In the genomic region with DNA sequence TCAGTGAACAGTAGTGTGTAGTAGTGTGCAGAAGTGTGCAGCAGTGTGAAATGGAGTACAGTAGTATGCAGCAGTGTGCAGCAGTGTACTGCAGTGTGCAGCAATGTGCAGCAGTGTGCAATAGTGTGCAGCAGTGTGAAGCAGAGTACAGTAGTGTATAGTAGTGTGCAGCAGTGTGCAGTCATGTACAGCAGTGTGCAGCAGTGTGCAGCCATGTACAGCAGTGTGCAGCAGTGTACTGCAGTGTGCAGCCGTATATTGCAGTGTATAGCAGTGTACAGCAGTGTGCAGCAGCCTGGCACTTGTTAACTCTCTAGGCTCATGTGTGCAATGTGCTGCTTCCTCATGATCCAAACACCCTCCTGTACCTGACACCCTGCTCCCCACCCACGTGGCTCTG, we compare ENCODE assay signal across 19 mouse cellular contexts. TPM values are rescaled to one million over a fixed set of nuclear protein-coding genes. Genes with fewer than 3 reads are reported as not detected.
DNase-seq lines count a peak whose midpoint lies in the region; ATAC-seq lines count a peak whose summit lies in the region.
"Had no signal": no experiment of that assay in that cellular context is flagged by ENCODE, and none has a peak within 500 bp of the region (broad histone marks: within the 10 kb centered on the region; RNA-seq: fewer than 3 reads in every experiment).

No protein-coding gene starts in this region.

- peaks cover 10% of the 10 kb centered on the region; the same call in 1 of the 2 replicates for H3K27me3 ChIP-seq in forebrain, embryonic 13.5 days
- H3K27me3 ChIP-seq in forebrain, embryonic 11.5 days (ENCODE audit: control insufficient read depth, insufficient read depth, low read length) = no peaks in the 10 kb centered on the region
- peaks cover 19% of the 10 kb centered on the region for H3K27me3 ChIP-seq in liver, embryonic 12.5 days (replicated peaks)
- H3K27me3 ChIP-seq in embryonic facial prominence, embryonic 10.5 days (replicated peaks; ENCODE audit: low read depth, poor library complexity, severe bottlenecking) = peaks cover 5% of the 10 kb centered on the region; the same call in 1 of the 2 replicates
- no peaks in the 10 kb centered on the region for H3K27me3 ChIP-seq in limb, embryonic 11.5 days (ENCODE audit: control insufficient read depth, insufficient read depth, low read length)

- 68% methylated on average over 2 of the region's 2 CpGs for WGBS in forebrain, embryonic 13.5 days
- WGBS in forebrain, embryonic 11.5 days = 68% methylated on average over 2 of the region's 2 CpGs
- 45% methylated on average over 2 of the region's 2 CpGs for WGBS in liver, embryonic 12.5 days (ENCODE audit: insufficient replicate concordance)
- WGBS in embryonic facial prominence, embryonic 10.5 days = 71% methylated on average over 2 of the region's 2 CpGs
- WGBS in limb, embryonic 11.5 days = 57% methylated on average over 2 of the region's 2 CpGs

- no peaks in the 10 kb centered on the region for H3K36me3 ChIP-seq in forebrain, embryonic 13.5 days (ENCODE audit: poor library complexity, severe bottlenecking)
- H3K36me3 ChIP-seq in forebrain, embryonic 11.5 days (ENCODE audit: control insufficient read depth, insufficient read depth, low read length) = no peaks in the 10 kb centered on the region
- no peaks in the 10 kb centered on the region for H3K36me3 ChIP-seq in liver, embryonic 12.5 days
- H3K36me3 ChIP-seq in embryonic facial prominence, embryonic 10.5 days (replicated peaks) = no peaks in the 10 kb centered on the region
- no peaks in the 10 kb centered on the region for H3K36me3 ChIP-seq in limb, embryonic 11.5 days (ENCODE audit: control insufficient read depth, insufficient read depth, low read length)
- H3K36me3 ChIP-seq: heart, embryonic 13.5 days had no signal

- peak; percentile 19; the same call in 1 of the 2 replicates for ATAC-seq in forebrain, embryonic 13.5 days
- no peak for ATAC-seq in forebrain, embryonic 11.5 days (replicated peaks; ENCODE audit: low FRiP score)
- peak; percentile 5; the same call in 1 of the 2 replicates for ATAC-seq in liver, embryonic 12.5 days
- no peak for ATAC-seq in limb, embryonic 11.5 days (ENCODE audit: insufficient number of reproducible peaks, low FRiP score, low TSS enrichment, low read depth)

- DNase-seq in forebrain, embryonic 11.5 days (ENCODE audit: low spot score) = no peak
- DNase-seq in liver = no peak
- DNase-seq in embryonic facial prominence, embryonic 10.5 days (ENCODE audit: low spot score) = no peak
- no peak for DNase-seq in limb, embryonic 11.5 days (ENCODE audit: low spot score)
- DNase-seq in left cerebral cortex, postnatal 4 days = no peak
- no peak for DNase-seq in thymus, postnatal 10 days (ENCODE audit: low spot score in 2 of 2)
- DNase-seq: adrenal gland, adult 2 months; cerebellum, adult 2 months; gastrocnemius, postnatal 10 days; heart, adult 11 months; kidney, adult 9 months; lung, adult 2 months; right cerebral cortex, adult 18-20 months; thymus, postnatal 36 days had no signal

- no peak overlapping the region for H3K4me3 ChIP-seq in forebrain, embryonic 13.5 days
- H3K4me3 ChIP-seq in forebrain, embryonic 11.5 days (ENCODE audit: low read depth, low read length) = no peak overlapping the region
- H3K4me3 ChIP-seq in liver, embryonic 12.5 days = no peak overlapping the region
- no peak overlapping the region for H3K4me3 ChIP-seq in embryonic facial prominence, embryonic 10.5 days
- no peak overlapping the region for H3K4me3 ChIP-seq in limb, embryonic 11.5 days (ENCODE audit: low read depth, low read length)
- H3K4me3 ChIP-seq: heart, embryonic 13.5 days had no signal

- no peak overlapping the region for H3K27ac ChIP-seq in forebrain, embryonic 13.5 days
- H3K27ac ChIP-seq in forebrain, embryonic 11.5 days (ENCODE audit: low read depth, low read length) = no peak overlapping the region
- no peak overlapping the region for H3K27ac ChIP-seq in liver, embryonic 12.5 days
- peak overlapping the region; percentile 70 for H3K27ac ChIP-seq in embryonic facial prominence, embryonic 10.5 days (replicated peaks)
- peak overlapping the region; percentile 38; the same call in 1 of the 2 replicates for H3K27ac ChIP-seq in limb, embryonic 11.5 days (replicated peaks; ENCODE audit: low read depth, low read length)
- H3K27ac ChIP-seq: heart, embryonic 13.5 days had no signal

- no peak overlapping the region for H3K9ac ChIP-seq in forebrain, embryonic 13.5 days
- no peak overlapping the region for H3K9ac ChIP-seq in forebrain, embryonic 11.5 days (ENCODE audit: low read length)
- no peak overlapping the region for H3K9ac ChIP-seq in liver, embryonic 12.5 days
- H3K9ac ChIP-seq in limb, embryonic 11.5 days (ENCODE audit: low read length) = no peak overlapping the region
- H3K9ac ChIP-seq: heart, embryonic 13.5 days had no signal

- no peaks in the 10 kb centered on the region for H3K9me3 ChIP-seq in forebrain, embryonic 13.5 days (replicated peaks)
- no peaks in the 10 kb centered on the region for H3K9me3 ChIP-seq in forebrain, embryonic 11.5 days (ENCODE audit: control insufficient read depth, low read length)
- no peaks in the 10 kb centered on the region for H3K9me3 ChIP-seq in liver, embryonic 12.5 days (replicated peaks)
- no peaks in the 10 kb centered on the region for H3K9me3 ChIP-seq in embryonic facial prominence, embryonic 10.5 days
- no peaks in the 10 kb centered on the region for H3K9me3 ChIP-seq in limb, embryonic 11.5 days (ENCODE audit: control insufficient read depth, low read length)
- H3K9me3 ChIP-seq: heart, embryonic 13.5 days had no signal

- H3K4me2 ChIP-seq in forebrain, embryonic 13.5 days = no peak overlapping the region
- no peak overlapping the region for H3K4me2 ChIP-seq in forebrain, embryonic 11.5 days (ENCODE audit: low read depth, low read length, severe bottlenecking)
- no peak overlapping the region for H3K4me2 ChIP-seq in liver, embryonic 12.5 days
- H3K4me2 ChIP-seq in limb, embryonic 11.5 days (ENCODE audit: low read depth, severe bottlenecking) = no peak overlapping the region
- H3K4me2 ChIP-seq: heart, embryonic 13.5 days; liver, embryonic 11.5 days had no signal

- peaks cover 27% of the 10 kb centered on the region for H3K4me1 ChIP-seq in forebrain, embryonic 13.5 days
- H3K4me1 ChIP-seq in forebrain, embryonic 11.5 days (replicated peaks; ENCODE audit: control insufficient read depth, insufficient read depth, low read length) = peaks cover 11% of the 10 kb centered on the region
- 0 out of 2 replicates have a peak, but pooled peaks cover 5% of the 10 kb centered on the region for H3K4me1 ChIP-seq in liver, embryonic 12.5 days
- peaks cover 51% of the 10 kb centered on the region for H3K4me1 ChIP-seq in embryonic facial prominence, embryonic 10.5 days
- H3K4me1 ChIP-seq in limb, embryonic 11.5 days (ENCODE audit: control insufficient read depth, insufficient read depth, low read length) = peaks cover 35% of the 10 kb centered on the region

- intact Hi-C loops in left cerebral cortex, postnatal 4 days (cut with DNase I) = no loop called here

RNA-seq across cellular contexts. Expression of a gene that starts 13.8 kb away (rescaled TPM):
- polyA plus RNA-seq in forebrain, embryonic 13.5 days (2015; fragmentation: Nextera tagmentation; extraction: Ambion mirVana) = 8.5 and 12.2 TPM in 2 replicates
- polyA plus RNA-seq in forebrain, embryonic 11.5 days (2014; fragmentation: Nextera tagmentation; extraction: Ambion mirVana) = 38.9 and 42.4 TPM in 2 replicates
- 15.9 and 17.0 TPM in 2 replicates for polyA plus RNA-seq in liver, embryonic 12.5 days (2016; fragmentation: Nextera tagmentation; extraction: Ambion mirVana)
- polyA plus RNA-seq in embryonic facial prominence, embryonic 10.5 days (2016; fragmentation: Nextera tagmentation; extraction: Ambion mirVana) = 56.6 and 69.0 TPM in 2 replicates
- polyA plus RNA-seq in limb, embryonic 11.5 days (2014; fragmentation: Nextera tagmentation; extraction: Ambion mirVana) = 78.7 and 79.9 TPM in 2 replicates
- 10 to 100 TPM; 15.3 to 17.5 TPM for total RNA-seq in left cerebral cortex, postnatal 4 days (2021)
- total RNA-seq: common myeloid progenitor, adult 5-6 weeks had no signal

RNA-seq across cellular contexts. Expression of a gene that starts 42.0 kb away (rescaled TPM):
- 15.3 and 21.0 TPM in 2 replicates for polyA plus RNA-seq in forebrain, embryonic 13.5 days (2015; fragmentation: Nextera tagmentation; extraction: Ambion mirVana)
- polyA plus RNA-seq in forebrain, embryonic 11.5 days (2014; fragmentation: Nextera tagmentation; extraction: Ambion mirVana) = 12.5 and 14.5 TPM in 2 replicates
- 6.0 and 7.5 TPM in 2 replicates for polyA plus RNA-seq in liver, embryonic 12.5 days (2016; fragmentation: Nextera tagmentation; extraction: Ambion mirVana)
- polyA plus RNA-seq in embryonic facial prominence, embryonic 10.5 days (2016; fragmentation: Nextera tagmentation; extraction: Ambion mirVana) = 8.6 and 9.8 TPM in 2 replicates
- polyA plus RNA-seq in limb, embryonic 11.5 days (2014; fragmentation: Nextera tagmentation; extraction: Ambion mirVana) = 13.8 and 14.3 TPM in 2 replicates
- 10 to 100 TPM; 67.9 to 78.2 TPM for total RNA-seq in left cerebral cortex, postnatal 4 days (2021)

Comparison
In these comparisons a context has a peak if more than half of its experiments do, and no peak if none do; other contexts are left out.
1. ATAC-seq: peak in forebrain, embryonic 13.5 days (single experiment) and liver, embryonic 12.5 days (single experiment); none in forebrain, embryonic 11.5 days (single experiment) and limb, embryonic 11.5 days (single experiment).
2. H3K27ac ChIP-seq: peak in embryonic facial prominence, embryonic 10.5 days (single experiment) and limb, embryonic 11.5 days (single experiment); none in forebrain, embryonic 13.5 days (single experiment), forebrain, embryonic 11.5 days (single experiment) and liver, embryonic 12.5 days (single experiment).